Mouse (Mus musculus): ENCODE results near the gene Ppil1. TPM values are rescaled to one million over a fixed set of nuclear protein-coding genes. Genes with fewer than 3 reads are reported as not detected.
"Not testable (repeated sequence)": the region's sequence is repeated elsewhere in the genome, so short reads cannot be mapped to it uniquely, and the experiment has no call there.

The Ppil1 gene
- total RNA-seq, 2 experiments from 2014 or later, result 31.2 to 34.1 TPM

DNA sequence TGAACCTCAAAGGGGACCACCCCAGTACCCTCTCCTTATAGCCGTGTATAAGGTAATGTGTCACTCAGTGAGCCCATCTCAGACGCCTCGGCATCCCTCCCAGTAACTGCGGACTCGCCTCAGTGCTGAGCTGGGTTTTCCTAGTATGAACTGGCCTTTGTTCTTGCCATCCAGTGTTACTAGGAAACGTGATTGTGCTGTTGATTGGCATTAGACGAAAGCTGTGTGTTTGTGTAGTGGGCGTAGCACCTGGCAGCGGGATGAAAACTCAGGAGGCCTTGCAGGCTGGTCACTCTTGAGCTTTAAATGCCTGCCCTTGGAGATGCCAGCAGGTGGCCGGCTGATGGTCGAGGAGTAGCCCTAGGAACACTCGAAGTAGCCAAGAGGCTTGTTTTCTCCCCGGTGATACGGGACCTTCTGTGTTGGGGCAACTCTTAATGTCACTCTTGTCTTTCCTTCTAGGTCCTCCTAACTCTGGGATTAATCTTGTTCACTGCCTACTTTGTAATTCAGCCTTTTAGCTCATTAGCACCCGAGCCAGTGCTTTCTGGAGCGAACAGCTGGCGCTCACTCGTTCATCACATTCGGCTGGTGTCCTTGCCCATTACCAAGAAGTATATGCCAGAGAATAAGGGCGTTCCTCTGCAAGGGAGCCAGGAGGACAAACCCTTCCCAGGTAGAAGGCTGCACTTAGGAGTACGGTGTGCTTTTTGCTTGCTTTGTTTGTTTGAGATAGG is 18.4 kb upstream of the Ppil1 start:
- no peak for DNase-seq
- intact Hi-C loops (cut with DNase I), result no loop called here

DNA sequence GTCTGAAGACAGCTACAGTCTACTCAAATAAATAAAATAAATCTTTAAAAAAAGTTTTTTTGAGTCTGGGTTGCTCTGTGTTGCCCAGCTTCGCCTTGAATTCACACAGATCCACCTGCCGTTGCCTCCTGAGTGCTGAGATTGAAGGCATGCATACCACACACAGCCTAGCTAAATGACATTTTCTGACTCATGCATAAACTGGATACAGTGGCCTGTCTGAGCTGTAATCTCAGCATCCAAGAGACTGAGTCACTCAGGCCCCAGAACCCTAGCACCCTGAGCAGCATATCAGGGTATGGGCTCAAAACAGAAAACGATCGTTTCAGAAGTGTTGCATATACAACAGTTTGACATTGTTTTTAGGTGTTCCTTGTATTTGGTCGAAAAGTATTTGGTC is 17.6 kb upstream of the Ppil1 start:
- DNase-seq, result no peak
- intact Hi-C loops (cut with DNase I), result no loop called here

- DNase-seq, result no peak
- intact Hi-C loops (cut with DNase I), result no loop called here
These were observed 16.4 kb upstream of the Ppil1 start for GRCm38 (mm10) chr17:29280422-29280821.

DNA sequence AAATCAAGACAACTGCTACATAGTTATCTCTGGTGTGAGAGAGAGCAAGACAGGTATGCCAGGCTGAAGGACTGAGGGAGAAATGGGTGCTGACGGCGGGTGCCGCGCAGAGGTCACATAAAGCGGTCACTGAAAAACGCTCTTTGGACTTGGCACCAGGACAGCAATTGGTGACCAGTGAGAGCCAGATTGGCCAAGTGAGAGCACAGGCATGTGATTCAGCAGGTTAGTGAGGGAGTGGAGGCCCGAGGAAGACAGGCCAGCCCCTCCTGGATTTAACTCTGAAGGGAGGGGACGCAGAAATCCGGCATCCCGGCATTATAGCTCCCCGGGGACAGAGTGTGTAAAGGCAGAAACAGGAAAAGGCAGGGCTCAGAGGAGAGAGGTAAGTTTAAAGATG is 9.9 kb upstream of the Ppil1 start:
- intact Hi-C loops (cut with DNase I), result no loop called here

DNA sequence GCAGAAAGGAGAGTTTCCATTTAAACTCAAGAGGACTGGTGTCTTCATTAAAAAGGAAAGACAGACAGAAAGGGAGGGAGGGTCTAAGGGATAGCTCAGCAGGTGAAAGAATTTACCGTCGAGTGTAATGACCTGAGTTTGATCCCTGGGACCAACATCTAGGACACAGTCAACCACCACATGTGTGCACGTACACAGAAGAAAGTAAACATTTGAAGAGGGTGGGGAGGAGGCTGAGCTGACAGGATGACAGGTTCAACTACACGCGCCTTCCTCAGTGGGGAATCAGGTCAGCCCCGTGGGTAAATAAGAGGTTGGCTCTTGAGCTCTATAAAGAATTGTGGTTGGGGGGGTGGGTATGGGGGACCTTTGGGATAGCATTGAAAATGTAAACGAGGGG is 9.2 kb upstream of the Ppil1 start:
- intact Hi-C loops (cut with DNase I), result no loop called here
- DNase-seq, result no peak

More for the DNA sequence above, 9.9 kb upstream of the Ppil1 start:
- DNase-seq, result peak; percentile 70 to 74

- intact Hi-C loops (cut with DNase I), result no loop called here
- DNase-seq, result no peak
These were observed 6.2 kb upstream of the Ppil1 start for GRCm38 (mm10) chr17:29270148-29270698.

DNA sequence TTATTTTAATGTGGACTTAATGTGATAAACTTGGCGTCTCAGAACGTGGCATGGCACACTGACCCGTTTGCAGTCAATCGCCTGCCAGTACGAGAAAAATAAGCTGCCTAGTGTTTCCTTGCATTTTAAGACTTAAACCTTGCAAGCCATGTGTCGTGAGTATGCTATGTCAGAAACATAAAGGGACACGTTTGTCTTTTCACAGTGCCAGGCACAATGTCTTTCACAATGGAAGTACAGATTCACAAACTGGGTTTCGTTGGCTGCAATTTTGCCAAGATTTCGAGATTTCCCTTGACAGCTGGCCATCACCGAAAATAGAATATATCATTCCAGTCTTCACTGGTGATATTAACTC is 5.3 kb upstream of the Ppil1 start:
- no peak for DNase-seq
- intact Hi-C loops (cut with DNase I), result loop anchor here (5.0 kb wide), 1 partner anchor 243 kb away; no protein-coding TSS in a partner anchor

GRCm38 (mm10) chr17:29268682-29269348 is 4.8 kb upstream of the Ppil1 start, which contains the start of gene BC004004:
Gene BC004004, plus strand, starts transcription at chr17:29268788.
- intact Hi-C loops (cut with DNase I), result loop anchor here (1.0 to 5.0 kb wide), 2 partner anchors 102 to 243 kb away; no protein-coding TSS in a partner anchor
- peak; percentile 97 for DNase-seq

DNA sequence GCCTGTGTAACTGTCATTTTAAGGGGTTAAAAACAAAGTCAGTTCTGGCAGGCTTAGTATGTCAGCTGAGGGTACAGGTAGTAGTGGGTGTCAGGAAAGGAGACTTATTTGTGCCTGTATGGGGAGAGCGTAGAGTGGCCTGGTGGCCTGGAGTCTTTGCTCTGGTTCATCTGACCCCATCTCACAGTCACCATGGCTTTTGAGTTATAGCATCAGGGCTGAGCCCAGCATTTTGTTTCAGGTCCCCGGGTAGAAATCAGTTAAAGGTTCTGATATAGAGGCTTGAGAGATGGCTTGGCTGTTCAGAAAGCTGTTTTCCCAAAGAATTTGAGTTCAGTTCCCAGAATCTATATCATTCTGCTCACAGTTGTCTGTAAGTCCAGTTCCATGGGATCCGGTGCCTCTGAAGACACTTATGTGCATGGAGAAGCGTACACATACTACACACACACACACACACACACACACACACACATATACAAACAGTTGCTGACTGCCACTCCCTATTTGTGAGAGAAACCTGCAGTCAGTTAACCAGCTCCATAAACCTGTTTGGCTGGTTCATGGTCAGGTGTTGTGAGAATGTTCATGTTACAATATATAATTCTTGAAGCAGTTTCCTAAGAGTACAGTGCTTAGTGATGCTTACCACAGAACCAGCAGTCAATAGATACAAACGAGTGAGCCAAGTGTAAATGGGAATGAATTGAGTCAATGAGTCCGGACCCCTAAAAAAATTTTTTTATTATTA is 4.1 kb upstream of the Ppil1 start:
- no peak for DNase-seq

GRCm38 (mm10) chr17:29267040-29267439 is 3.1 kb upstream of the Ppil1 start:
- intact Hi-C loops (cut with DNase I), result loop anchor here (5.0 kb wide), 1 partner anchor 245 kb away; no protein-coding TSS in a partner anchor
- not testable (repeated sequence) for DNase-seq

More for the DNA sequence above, 4.1 kb upstream of the Ppil1 start:
- intact Hi-C loops (cut with DNase I), result loop anchor here (1.0 to 5.0 kb wide), 2 partner anchors 103 to 244 kb away; no protein-coding TSS in a partner anchor

DNA sequence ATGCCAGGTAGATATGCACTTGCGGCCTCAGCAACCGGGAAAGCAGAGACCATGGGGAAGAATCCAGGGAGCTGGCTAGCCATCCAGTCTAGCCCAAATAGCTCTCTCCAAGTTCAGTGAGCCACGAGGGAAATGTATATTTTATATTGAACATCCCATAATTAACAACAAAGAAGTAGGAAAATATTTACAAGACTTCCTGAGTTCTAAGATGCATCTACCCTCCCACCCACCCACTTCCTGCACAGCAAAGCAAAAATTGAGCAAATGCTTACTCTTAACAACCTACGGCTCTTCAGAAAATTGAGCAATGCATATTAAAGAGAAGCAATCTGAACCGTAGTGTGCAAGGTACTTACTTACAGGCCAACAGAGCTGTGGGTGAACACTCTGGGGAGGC is 774 bp upstream of the Ppil1 start:
- intact Hi-C loops (cut with DNase I), result loop anchor here (5.0 kb wide), 1 partner anchor 248 kb away; no protein-coding TSS in a partner anchor
- DNase-seq, result no peak

GRCm38 (mm10) chr17:29263417-29263816 is 569 bp downstream of the Ppil1 start:
- intact Hi-C loops (cut with DNase I), result no loop called here
- no peak for DNase-seq

DNA sequence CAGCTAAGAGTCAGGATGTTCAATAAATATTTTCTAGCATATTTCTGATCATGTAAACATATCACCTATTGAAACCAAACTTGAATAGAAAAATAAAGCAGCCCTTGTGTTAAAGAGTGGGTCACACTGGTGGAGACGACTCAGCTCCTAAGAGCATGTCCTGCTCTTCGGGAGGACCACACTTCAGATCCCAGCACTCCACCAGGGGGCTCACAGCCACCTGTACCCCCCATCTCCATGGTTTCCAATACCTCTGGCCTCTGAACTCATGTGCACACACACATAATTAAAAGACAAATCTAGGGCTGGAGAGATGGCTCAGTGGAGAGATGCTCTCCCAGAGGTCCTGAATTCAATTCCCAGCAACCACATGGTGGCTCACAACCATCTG is 1.7 kb downstream of the Ppil1 start:
- intact Hi-C loops (cut with DNase I), result no loop called here
- DNase-seq, result no peak

GRCm38 (mm10) chr17:29261603-29262258 is 2.3 kb downstream of the Ppil1 start:
- intact Hi-C loops (cut with DNase I), result no loop called here
- DNase-seq, result no peak

- intact Hi-C loops (cut with DNase I), result no loop called here
- DNase-seq, result no peak
These were observed 3.5 kb downstream of the Ppil1 start for GRCm38 (mm10) chr17:29260501-29260900.

DNA sequence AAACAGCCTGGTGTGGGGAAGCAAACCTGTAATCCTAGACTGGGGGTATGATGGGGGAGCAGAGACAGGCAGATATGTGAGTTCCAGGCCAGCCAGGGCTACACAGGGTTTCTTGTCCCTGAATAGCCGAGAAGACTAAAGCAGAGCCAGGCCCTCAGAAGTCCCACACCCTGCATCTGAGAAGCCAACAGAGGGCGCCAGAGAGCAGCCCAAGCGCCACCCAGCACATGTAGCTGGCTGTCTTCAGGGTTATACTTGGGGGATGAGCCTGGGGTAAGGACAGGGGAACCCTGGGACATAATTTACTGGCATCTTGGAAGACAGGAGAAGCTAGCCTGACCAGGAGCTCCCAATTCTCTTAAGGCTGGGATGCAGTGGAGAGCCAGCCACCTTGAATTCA is 4.5 kb downstream of the Ppil1 start:
- DNase-seq, result peak; percentile 84 to 86
- intact Hi-C loops (cut with DNase I), result loop anchor here (2.0 kb wide), 1 partner anchor 111 kb away; no protein-coding TSS in a partner anchor

GRCm38 (mm10) chr17:29258921-29259320 is 5.1 kb downstream of the Ppil1 start:
- no peak for DNase-seq
- intact Hi-C loops (cut with DNase I), result loop anchor here (2.0 kb wide), 1 partner anchor 112 kb away; no protein-coding TSS in a partner anchor

DNA sequence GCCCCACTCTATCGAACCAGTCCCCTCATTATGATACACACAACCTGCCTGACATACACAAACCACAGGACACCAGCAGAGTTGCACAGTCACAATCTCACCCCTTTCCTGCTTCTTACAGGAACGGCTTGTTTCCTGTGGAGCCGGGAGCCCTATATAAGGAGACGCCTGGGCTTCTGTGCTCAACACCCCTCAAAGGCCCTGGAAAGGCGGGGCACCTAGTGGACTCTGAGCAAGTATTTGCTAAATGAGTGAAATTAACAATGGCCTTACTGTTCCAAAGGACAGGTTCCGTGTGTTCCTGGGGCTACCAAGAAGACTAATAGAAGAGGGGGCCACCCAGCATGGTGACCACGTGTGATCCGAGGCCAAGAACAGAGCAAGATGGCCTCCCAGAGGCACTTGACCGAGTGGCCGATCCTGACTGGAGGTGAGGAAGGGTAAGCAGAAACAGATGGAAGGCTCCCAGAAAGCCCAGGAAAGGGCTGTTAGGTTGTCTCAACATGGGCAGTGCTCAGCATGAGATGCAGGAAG is 5.9 kb downstream of the Ppil1 start:
- DNase-seq, result no peak

GRCm38 (mm10) chr17:29257001-29257511 is 6.9 kb downstream of the Ppil1 start:
- peak; percentile 85 to 90 for DNase-seq
- intact Hi-C loops (cut with DNase I), result no loop called here

More for the DNA sequence above, 5.9 kb downstream of the Ppil1 start:
- intact Hi-C loops (cut with DNase I), result loop anchor here (2.0 kb wide), 1 partner anchor 113 kb away; no protein-coding TSS in a partner anchor

DNA sequence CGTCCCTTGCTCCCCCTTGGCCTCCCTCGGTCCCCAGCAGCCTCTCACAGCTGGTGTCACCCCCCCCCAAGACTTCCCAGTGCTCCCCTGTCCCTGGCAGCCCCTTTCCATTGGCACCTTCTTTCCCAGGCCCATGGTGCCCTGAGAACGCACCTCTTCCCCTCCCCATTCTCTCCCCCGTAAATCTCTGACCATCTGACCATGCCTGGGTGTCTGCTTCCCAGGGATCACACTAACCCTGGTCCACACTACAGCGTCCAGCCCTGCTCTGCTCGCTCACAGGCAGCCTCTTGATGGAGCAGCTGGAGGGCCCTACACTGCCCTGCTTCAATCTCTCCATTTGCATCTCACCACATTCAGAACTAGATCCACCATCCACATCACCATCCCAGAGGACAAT is 7.5 kb downstream of the Ppil1 start:
- intact Hi-C loops (cut with DNase I), result no loop called here
- no peak for DNase-seq
